Mouse (Mus musculus) kidney, adult 2 months (tissue): ENCODE measurements at regions not wholly inside any gene's neighbourhood (a gene's known extent, or its start where the extent isn't known, plus 50 kb on each side); places are given as distances from the start of the nearest gene placed in this dataset.

ENCODE experiments used
- DNase-seq: peaks from one replicate; pipeline ENCODE4 v3.0.0; 2021
- H3K27ac ChIP-seq: fragments of 200-500 bp; 2 replicates; pipeline ENCODE4 v1.5.1; 2012; ENCODE audit warnings: low read depth, low read length, control low read depth, inconsistent platforms; ENCODE audit not compliant: insufficient read depth
- H3K27me3 ChIP-seq: fragments of 200-500 bp; replicated peaks from 2 replicates; pipeline ENCODE4 v1.6.1; 2012; ENCODE audit warnings: mild to moderate bottlenecking, moderate library complexity, low read length, inconsistent platforms; ENCODE audit not compliant: control insufficient read depth, insufficient read depth
- H3K36me3 ChIP-seq: fragments of 200-500 bp; 2 replicates; pipeline ENCODE4 v1.6.1; 2012; ENCODE audit warnings: mild to moderate bottlenecking, moderate library complexity, low read length, inconsistent platforms; ENCODE audit not compliant: control insufficient read depth, insufficient read depth
- H3K4me1 ChIP-seq: fragments of 200-500 bp; 2 replicates; pipeline ENCODE4 v1.6.1; 2011; ENCODE audit warnings: low read length; ENCODE audit not compliant: control insufficient read depth, insufficient read depth
- H3K4me3 ChIP-seq: fragments of 200-500 bp; 2 replicates; pipeline ENCODE4 v1.5.1; 2011; ENCODE audit warnings: mild to moderate bottlenecking, low read depth, low read length, control low read depth; ENCODE audit not compliant: insufficient read depth
- CTCF ChIP-seq: fragments of 200-500 bp; conservative IDR thresholded peaks from 2 replicates; pipeline ENCODE4 v1.5.1; 2011; ENCODE audit warnings: low read depth, mild to moderate bottlenecking, control low read depth, low read length, moderate library complexity, mixed read lengths; ENCODE audit not compliant: insufficient read depth, insufficient read length
- POLR2A ChIP-seq: fragments of 200-500 bp; IDR thresholded peaks from one replicate; pipeline ENCODE4 v1.6.1; 2011; ENCODE audit warnings: low read depth, low read length, control low read depth
- WGBS: fragments of 180-500 bp; shearing (Covaris S2); methylation state at CpG from one replicate; pipeline ENCODE4 v1.1.7; 2018; 5-methylcytosine and 5-hydroxymethylcytosine counted together

DNA sequence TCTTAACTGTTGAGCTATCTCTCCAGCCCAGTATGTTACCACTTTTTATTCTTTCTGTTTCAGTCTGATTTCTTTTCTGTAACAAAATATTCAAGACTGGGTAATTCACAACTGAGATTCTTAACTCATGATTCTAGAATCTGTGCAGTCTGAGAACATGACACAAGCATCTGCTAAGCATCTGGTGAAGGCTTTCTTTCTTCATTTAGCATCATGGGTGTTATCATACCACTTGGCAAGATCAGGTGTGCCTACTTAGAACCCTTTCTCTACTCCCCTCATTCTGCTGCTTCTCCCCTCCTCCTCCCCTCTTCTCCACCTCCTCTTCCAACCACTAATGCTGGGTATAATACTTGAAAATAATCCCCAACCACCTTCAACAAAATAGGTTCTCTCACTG is 62.1 kb upstream of the Pfn2 start:
- Histone ChIP-seq H3K36me3 (no peaks in the 10 kb centered on the region), H3K27me3 (no peaks in the 10 kb centered on the region), H3K4me1 (no peaks in the 10 kb centered on the region), H3K27ac (no peak overlapping the region), H3K4me3 (no peak overlapping the region)
- TF ChIP-seq CTCF = no peak
- TF ChIP-seq POLR2A = no peak
- DNase-seq = no peak

DNA sequence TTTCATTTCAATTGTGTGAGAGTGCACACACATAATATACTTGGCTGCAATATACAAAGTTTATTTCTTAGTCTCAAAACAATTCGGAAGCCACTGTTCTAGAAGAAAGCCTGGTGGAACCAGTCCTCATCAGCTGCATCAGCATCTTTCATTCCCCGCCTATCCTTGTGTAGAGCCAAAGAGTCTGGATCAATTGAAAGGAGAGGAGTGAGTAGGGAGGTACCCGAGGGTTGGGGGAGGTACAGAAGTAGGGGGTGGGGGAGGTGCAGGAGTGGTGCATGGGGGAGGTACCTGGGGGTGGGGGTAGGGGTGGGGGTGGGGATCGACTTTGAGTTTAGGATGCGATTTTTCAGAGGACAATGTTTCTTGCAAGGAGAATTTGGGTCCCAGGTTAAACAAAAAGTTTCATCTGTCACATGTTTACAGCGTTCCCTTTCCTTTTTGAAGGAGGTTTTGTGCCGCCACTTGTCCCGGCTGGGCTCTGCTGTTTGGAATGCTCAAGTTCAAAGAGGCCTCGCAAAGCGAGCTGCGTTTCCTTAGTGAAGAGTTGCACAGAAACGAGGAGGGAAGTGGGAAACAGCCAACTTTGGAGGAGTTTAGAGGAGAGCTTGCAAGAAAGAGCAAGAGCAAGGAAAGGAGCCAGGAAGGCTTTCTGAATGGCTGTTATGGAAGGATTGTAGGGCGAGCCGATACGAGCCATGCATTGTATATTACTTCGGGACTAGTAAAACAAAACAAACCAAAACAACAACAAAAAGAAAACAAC is 64.1 kb upstream of the Pfn2 start:
- Histone ChIP-seq H3K4me3 (no peak overlapping the region), H3K27me3 (no peaks in the 10 kb centered on the region), H3K27ac (no peak overlapping the region), H3K36me3 (no peaks in the 10 kb centered on the region), H3K4me1 (no peaks in the 10 kb centered on the region)
- DNase-seq = peak; percentile 2
- TF ChIP-seq CTCF (no peak), POLR2A (no peak)
- 34% methylated on average over 16 of the region's 16 CpGs for WGBS

DNA sequence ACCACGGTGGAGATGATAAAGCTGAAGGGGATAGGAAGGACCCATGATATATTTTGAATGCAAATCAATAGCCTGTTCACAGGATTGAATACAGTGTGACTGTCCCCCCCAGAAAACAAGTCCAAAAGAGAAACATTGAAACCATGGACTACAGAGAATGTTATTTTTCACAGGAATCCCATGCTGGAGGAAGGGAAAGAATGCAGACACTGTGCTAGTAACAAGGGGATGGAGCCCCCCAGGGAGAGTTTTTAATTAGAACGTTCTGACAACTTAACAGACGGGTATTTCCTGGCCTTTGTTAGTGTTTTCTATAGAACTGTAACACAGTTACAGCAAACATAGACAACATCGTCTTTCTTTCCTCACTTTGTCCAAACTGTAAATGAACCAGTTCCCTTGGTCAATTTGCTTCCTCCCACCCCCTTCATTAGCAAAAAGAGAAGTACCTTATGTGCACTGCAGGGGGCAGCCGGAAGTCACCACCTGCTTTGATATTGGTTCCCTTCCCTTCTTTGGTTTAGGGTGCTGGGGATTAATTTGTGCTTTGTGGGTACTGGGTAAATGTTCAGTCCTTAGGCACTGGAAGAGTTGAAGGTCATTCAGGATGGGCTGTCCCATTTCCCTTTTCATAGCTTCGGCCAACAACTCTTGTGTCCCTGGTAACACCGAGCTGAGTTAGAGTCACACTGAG is 64.9 kb upstream of the Pfn2 start:
- TF ChIP-seq POLR2A = no peak
- TF ChIP-seq CTCF = no peak
- no peaks in the 10 kb centered on the region for H3K4me1 ChIP-seq
- no peak for DNase-seq
- H3K27ac ChIP-seq = no peak overlapping the region
- no peaks in the 10 kb centered on the region for H3K36me3 ChIP-seq
- 68% methylated on average over 7 of the region's 7 CpGs for WGBS
- no peaks in the 10 kb centered on the region for H3K27me3 ChIP-seq
- no peak overlapping the region for H3K4me3 ChIP-seq

DNA sequence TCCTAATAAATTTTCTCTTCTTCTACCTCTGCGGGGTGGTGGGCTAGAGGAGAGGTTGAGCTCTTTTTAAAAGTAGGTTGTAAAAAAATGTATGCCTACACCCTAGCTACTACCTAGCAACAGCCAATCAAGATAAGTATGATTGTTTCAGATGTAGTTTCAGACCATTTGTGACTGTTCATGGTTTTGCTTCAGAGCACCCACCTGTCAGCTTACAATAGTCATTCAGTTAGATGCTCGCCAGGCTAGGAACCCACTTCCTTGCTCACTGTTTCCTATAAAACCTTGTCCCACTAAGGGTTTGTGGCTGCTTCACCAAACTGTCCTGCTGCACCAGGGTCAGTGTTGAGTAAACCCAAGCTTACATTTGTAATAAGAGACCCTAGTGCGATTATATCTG is 66.8 kb upstream of the Pfn2 start:
- 95% methylated on average over 3 of the region's 3 CpGs for WGBS
- Histone ChIP-seq H3K36me3 (no peaks in the 10 kb centered on the region), H3K27ac (no peak overlapping the region), H3K4me1 (no peaks in the 10 kb centered on the region), H3K27me3 (no peaks in the 10 kb centered on the region), H3K4me3 (no peak overlapping the region)
- DNase-seq = no peak
- no peak for TF ChIP-seq CTCF
- no peak for TF ChIP-seq POLR2A

DNA sequence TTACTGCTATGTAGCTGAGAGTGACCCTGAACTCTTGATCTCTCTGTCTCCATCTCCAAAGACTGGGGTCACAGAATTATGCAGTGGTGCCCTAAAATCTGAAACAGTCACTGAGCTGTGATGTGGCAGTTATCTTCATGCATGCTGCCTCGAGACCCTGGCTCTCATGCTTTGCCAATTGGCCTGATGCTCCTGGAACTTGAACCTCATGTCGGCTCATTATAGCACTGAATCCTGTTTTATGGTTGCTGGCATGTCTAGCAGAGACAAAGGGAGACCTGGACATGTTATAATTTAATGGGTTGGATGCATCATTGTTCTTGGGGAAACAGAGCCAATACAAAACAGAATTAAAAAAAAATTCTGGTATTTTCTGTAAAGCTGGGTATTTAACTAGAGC is 71.0 kb upstream of the Pfn2 start:
- Histone ChIP-seq H3K27ac (no peak overlapping the region), H3K27me3 (no peaks in the 10 kb centered on the region), H3K4me1 (no peaks in the 10 kb centered on the region), H3K36me3 (no peaks in the 10 kb centered on the region), H3K4me3 (no peak overlapping the region)
- 65% methylated on average over 2 of the region's 2 CpGs for WGBS
- TF ChIP-seq CTCF (no peak), POLR2A (no peak)
- DNase-seq = no peak

DNA sequence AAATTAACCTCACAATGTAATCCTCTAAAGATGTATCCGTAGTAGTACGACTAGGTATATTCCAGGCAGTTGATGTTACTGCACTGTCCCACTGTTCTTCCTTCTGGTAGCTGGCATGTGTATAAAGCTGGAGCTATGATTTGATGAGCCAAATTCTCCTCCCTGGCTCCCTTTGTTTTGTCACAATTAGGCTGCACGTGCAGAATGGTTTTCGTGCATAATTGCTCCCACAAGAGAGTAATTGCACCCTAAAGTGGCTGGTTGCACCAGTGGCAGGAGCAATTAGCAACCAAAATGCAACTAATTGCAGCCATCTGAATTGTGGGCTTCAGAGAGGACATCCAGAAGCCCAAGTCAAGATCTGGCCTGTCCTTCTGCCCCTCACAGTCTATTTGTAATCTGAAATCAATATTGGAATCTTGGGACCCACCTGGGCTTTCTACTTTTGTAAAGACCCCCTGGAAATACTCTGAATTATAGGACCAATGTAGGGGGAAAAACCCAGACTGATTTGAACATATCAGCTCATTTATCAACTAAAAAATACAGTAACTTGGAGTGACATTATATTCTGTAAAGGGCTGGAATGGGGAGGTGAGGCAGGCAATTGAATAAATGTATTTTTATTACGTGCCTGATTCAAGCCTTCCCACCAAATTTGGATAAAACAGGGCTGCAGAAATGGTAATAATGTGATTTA is 71.7 kb upstream of the Pfn2 start:
- no peaks in the 10 kb centered on the region for H3K27me3 ChIP-seq
- WGBS = 74% methylated on average over 5 of the region's 5 CpGs
- no peak overlapping the region for H3K4me3 ChIP-seq
- no peaks in the 10 kb centered on the region for H3K4me1 ChIP-seq
- no peaks in the 10 kb centered on the region for H3K36me3 ChIP-seq
- no peak overlapping the region for H3K27ac ChIP-seq
- no peak for DNase-seq
- TF ChIP-seq CTCF (no peak), POLR2A (no peak)

DNA sequence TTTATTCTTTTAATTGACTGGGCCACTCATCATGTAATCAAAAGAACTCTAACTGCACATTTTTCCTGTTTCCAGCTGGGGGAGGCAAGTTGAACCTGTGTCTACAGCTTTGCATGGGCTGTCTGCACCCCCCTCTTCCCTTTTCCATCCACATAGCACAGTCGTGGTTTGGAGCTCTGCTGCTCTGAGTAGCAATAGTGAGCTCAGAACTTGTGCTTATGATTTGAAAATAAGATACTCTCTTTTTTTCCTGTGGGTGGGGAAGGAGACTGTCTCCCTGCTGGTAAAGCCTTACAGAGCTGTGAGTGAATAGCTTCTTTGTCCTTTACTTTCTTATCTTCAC is 72.2 kb upstream of the Pfn2 start:
- no peak overlapping the region for H3K4me3 ChIP-seq
- 14% methylated on average over 1 of the region's 1 CpGs for WGBS
- TF ChIP-seq CTCF (no peak), POLR2A (no peak)
- no peaks in the 10 kb centered on the region for H3K36me3 ChIP-seq
- no peak overlapping the region for H3K27ac ChIP-seq
- H3K27me3 ChIP-seq = no peaks in the 10 kb centered on the region
- H3K4me1 ChIP-seq = no peaks in the 10 kb centered on the region
- no peak for DNase-seq
